Mouse (Mus musculus) right cerebral cortex, postnatal 14 days (tissue): ENCODE results near the gene Hhipl1.

Experiments
- DNase-seq: peaks from one replicate; pipeline ENCODE4 v3.0.0; 2022

The Hhipl1 gene

GRCm38 (mm10) chr12:108313244-108313772 lies 7.2 kb downstream of the Hhipl1 start:
- DNase-seq = no peak

DNA sequence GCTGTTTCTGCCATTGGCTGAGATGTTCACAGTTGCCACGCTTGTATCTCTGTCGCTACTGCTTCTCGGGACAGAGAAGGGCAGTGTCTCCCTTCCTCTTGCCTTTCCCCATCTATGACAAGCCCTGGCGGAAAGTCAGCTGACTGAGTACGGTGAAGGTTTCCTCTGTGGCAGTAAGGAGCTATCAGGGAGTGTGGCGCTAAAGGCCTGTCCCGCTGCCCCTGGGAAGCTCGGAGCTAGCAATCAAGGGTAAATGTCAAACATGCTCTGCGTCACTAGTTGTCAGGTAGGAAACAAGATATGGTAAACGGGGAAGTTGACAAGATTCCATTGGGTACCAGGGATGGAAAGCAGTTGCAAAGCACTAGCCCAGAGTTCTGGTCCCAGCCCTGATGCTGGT lies 9.7 kb downstream of the Hhipl1 start:
- DNase-seq = no peak

DNA sequence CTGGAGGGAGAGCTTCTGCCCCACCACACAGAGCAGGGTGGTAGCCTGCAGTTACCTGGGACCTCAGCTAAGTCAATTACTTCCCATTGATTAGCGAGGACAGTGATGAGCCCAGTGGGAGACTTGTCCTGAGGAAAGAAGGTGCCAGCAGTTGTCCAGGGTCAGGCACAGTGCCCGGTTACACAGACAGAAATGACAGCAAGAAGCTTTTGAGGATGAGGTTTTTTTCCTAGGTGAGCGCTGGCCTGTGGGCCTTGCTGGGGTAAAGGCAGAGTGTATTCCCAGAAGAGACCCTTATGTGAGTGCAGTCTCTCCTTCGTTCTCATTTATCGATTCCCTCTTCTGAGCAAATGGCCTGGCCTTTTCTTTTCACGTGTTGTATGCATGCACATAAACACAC lies 10.6 kb downstream of the Hhipl1 start:
- no peak for DNase-seq

- no peak for DNase-seq
Measured at GRCm38 (mm10) chr12:108317201-108317738, 11.2 kb downstream of the Hhipl1 start.

DNA sequence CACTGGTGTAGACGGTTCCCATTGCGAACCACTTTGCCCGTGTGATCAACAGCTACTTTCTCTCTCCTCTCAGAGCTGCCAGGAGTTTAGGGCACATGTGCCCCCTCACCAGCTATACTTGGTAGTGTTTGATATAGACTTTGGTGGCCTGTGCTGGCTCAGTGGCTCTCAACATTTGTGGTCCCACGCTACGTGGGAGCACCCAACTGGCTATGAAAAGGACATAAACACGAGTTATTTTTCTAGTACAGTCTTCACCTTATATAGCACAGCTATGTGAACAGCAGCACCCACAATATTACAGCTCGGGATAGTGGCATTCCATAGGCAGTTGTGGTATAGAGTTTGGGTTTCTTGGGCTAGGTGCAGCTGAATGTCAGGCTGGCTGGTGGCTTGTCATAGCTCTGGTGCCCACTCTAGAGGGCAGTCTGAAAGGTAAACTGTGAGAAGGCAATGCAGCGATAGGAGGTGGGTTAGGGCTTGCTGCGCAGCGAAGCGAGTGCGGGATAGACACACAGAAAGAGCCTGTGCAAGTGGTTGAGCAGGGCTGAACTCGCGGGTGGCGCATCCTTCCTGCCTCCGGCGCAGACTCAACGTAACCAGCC lies 11.9 kb downstream of the Hhipl1 start:
- no peak for DNase-seq

- no peak for DNase-seq
Measured at GRCm38 (mm10) chr12:108318499-108318898, 12.4 kb downstream of the Hhipl1 start.

DNA sequence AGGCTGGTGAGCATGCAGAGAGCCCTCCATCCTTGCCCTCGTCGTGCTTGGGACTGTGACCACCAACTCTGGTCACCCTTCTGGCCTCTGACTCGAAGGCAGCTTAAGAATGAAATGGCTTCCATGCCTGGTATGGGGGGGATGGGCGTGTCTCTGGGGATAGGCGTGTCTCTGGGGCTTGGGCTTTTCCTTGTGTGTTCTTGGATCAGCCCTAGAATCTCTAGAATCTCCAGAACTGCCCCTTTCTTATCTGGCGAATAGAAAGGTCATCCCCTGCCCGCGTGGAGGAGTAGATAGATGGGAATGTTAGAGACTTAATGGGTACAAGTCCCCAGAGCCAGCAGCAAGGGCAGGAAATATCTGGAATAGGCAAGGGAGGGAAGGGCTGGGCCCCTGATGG lies 14.0 kb downstream of the Hhipl1 start:
- DNase-seq = no peak

GRCm38 (mm10) chr12:108326401-108326800 lies 20.3 kb downstream of the Hhipl1 start:
- no peak for DNase-seq

GRCm38 (mm10) chr12:108327889-108328491 lies 21.9 kb downstream of the Hhipl1 start:
- DNase-seq = peak; percentile 85

- peak; percentile 86 for DNase-seq
Measured at GRCm38 (mm10) chr12:108333056-108333455, 27.0 kb downstream of the Hhipl1 start.

GRCm38 (mm10) chr12:108333481-108333882 lies 27.4 kb downstream of the Hhipl1 start:
- DNase-seq = no peak

GRCm38 (mm10) chr12:108333895-108334445 lies 27.9 kb downstream of the Hhipl1 start, which contains the start of gene Cyp46a1:
TSS of gene Cyp46a1 (plus strand) at chr12:108334381.
- peak; percentile 100 for DNase-seq

- DNase-seq = peak; percentile 46
Measured at GRCm38 (mm10) chr12:108334529-108334928, 28.5 kb downstream of the Hhipl1 start.

DNA sequence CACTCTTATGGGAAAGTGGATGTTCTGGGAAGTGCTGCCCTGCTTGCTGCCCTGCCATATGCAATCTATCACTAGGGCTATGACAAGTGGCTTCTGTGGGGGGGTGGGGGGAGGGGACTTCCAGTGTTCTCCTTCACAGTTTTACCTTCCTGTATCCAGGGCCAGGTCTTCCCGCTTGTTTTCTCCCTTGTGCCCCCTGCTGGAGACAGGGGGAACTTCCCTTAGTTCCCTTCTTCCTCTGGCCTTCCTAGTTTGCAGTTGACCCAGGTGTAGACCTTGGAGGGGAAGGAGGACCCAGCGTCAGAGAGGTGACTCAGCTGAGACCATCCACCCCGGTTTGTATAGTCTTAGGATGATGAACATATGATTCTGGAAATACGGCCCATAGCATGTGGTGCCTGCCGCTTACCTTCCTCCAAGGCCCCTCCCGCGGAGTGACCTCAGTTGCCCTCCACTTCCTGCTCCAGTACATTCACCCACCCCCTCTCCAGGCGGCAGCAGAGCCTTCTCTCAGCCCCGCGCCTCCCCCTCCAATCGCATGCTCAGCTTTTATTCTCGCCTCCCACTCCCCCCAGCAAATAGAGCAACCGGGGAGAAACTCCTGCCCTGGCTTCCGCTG lies 32.6 kb downstream of the Hhipl1 start:
- peak; percentile 60 for DNase-seq

- no peak for DNase-seq
Measured at GRCm38 (mm10) chr12:108348151-108348550, 42.1 kb downstream of the Hhipl1 start.

- DNase-seq = no peak
Measured at GRCm38 (mm10) chr12:108349026-108349425, 43.0 kb downstream of the Hhipl1 start.

DNA sequence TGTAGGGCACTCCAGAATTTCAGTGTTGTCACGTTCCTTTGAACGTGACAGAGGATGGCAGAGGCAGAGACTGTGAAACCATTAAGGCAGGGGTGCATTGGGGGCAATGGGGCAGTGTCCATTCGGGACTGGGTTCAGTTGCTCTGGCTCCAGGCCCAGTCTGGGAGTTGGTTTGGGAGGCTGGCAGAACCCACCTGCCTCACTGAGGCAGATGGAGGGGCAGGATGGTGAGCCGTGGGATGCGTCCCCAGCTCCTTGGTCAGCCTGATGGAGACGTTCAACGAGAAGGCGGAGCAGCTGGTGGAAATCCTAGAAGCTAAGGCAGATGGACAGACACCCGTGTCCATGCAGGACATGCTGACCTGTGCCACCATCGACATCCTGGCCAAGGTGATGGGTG lies 44.9 kb downstream of the Hhipl1 start:
- DNase-seq = no peak

GRCm38 (mm10) chr12:108352371-108353136 lies 46.5 kb downstream of the Hhipl1 start:
- DNase-seq = no peak

DNA sequence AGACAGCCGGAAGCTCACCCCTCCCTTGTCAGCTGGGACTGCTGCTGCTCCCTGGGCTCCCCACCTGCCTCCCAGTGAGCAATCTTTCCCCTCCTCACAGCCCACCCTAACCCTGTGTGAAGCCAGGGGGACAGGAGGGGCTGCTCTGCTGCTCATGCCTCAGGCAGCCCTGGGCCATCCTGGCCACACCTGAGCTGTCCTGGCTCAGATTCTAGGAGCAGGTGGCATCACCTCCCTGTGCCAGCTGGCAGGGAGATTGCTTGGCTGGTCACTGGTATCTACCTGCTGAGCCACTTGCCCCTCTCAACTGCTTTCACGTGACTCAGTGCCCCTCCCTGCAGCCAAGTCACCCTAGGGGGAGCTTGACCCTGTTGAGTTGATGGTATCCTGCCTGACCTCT lies 48.2 kb downstream of the Hhipl1 start:
- no peak for DNase-seq

DNA sequence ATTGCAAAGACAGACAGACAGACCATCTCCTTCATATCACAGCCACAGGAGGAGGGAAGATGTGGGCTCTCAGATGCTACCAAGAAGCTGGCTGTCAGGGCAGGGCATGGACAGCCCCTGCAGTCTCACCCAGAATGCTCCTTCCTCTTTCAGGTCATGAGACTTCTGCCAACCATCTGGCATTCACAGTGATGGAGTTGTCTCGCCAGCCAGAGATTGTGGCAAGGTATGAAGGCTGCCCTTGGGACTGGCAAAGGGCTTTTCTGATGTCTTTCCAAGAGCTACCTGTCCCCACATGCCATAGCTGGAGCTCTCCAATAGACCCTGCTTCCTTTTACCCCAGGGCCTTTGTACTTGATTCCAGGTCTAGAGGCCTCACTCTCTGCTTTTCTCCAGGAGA lies 49.2 kb downstream of the Hhipl1 start:
- no peak for DNase-seq

- DNase-seq = no peak
Measured at GRCm38 (mm10) chr12:108355986-108356385, 49.9 kb downstream of the Hhipl1 start.

GRCm38 (mm10) chr12:108363796-108364195 lies 57.7 kb downstream of the Hhipl1 start:
- peak; percentile 83 for DNase-seq

DNA sequence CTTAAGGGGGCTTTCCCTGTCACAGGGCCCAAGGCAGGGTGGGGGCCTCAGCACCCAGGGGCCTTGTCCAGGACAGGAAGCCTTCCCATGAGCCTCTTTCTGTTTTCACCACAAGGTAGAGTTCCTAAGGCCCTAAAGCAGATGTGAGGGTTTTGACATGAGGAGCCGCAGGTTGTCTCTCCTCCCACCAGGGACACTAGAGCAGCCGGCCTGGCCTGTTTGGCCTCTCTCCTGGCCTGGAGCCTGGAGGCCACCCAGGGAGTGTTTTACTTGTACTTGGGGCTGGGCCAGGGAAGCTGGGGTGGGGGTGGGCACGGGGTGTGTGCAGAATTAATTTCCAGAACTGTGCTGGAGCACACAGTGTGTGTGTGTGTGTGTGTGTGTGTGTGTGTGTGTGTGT lies 59.3 kb downstream of the Hhipl1 start:
- peak; percentile 30 for DNase-seq
